Mouse (Mus musculus) right cerebral cortex, adult 18-20 months (tissue): ENCODE results near the gene Scd1.
A peak's percentile ranks its signal among the peaks of the same experiment; 100 is the strongest.
"Not testable (repeated sequence)": the region's sequence is repeated elsewhere in the genome, so short reads cannot be mapped to it uniquely, and the experiment has no call there.

Experiments
- DNase-seq: peaks from one replicate; pipeline ENCODE4 v3.0.0; 2022; ENCODE audit warnings: mixed read lengths

The Scd1 gene

GRCm38 (mm10) chr19:44396742-44397141 is 10.9 kb downstream of the Scd1 start:
- DNase-seq: no peak

- no peak for DNase-seq
Observed at GRCm38 (mm10) chr19:44394972-44395371, 12.7 kb downstream of the Scd1 start.

- peak; percentile 15 for DNase-seq
Observed at GRCm38 (mm10) chr19:44393962-44394422, 13.7 kb downstream of the Scd1 start.

GRCm38 (mm10) chr19:44392339-44393009 is 15.2 kb downstream of the Scd1 start:
- no peak for DNase-seq

- DNase-seq: no peak
Observed at GRCm38 (mm10) chr19:44391856-44392255, 15.8 kb downstream of the Scd1 start.

GRCm38 (mm10) chr19:44389507-44389906 is 18.2 kb downstream of the Scd1 start:
- DNase-seq: no peak

GRCm38 (mm10) chr19:44388475-44389428 is 18.9 kb downstream of the Scd1 start:
- peak; percentile 93 for DNase-seq

- no peak for DNase-seq
Observed at GRCm38 (mm10) chr19:44387746-44388474, 19.8 kb downstream of the Scd1 start.

- DNase-seq: no peak
Observed at GRCm38 (mm10) chr19:44387089-44387671, 20.5 kb downstream of the Scd1 start.

GRCm38 (mm10) chr19:44385887-44386498 is 21.7 kb downstream of the Scd1 start:
- no peak for DNase-seq

GRCm38 (mm10) chr19:44382682-44383321 is 24.9 kb downstream of the Scd1 start:
- DNase-seq: no peak

- DNase-seq: no peak
Observed at GRCm38 (mm10) chr19:44380065-44380464, 27.6 kb downstream of the Scd1 start.

GRCm38 (mm10) chr19:44379090-44379489 is 28.6 kb downstream of the Scd1 start:
- no peak for DNase-seq

GRCm38 (mm10) chr19:44377629-44378375 is 29.9 kb downstream of the Scd1 start:
- no peak for DNase-seq

- DNase-seq: no peak
Observed at GRCm38 (mm10) chr19:44376511-44376951, 31.1 kb downstream of the Scd1 start.

GRCm38 (mm10) chr19:44372969-44373368 is 34.7 kb downstream of the Scd1 start:
- DNase-seq: peak; percentile 76

GRCm38 (mm10) chr19:44370231-44370630 is 37.4 kb downstream of the Scd1 start:
- no peak for DNase-seq

- no peak for DNase-seq
Observed at GRCm38 (mm10) chr19:44369371-44369770, 38.3 kb downstream of the Scd1 start.

- not testable (repeated sequence) for DNase-seq
Observed at GRCm38 (mm10) chr19:44367076-44367475, 40.6 kb downstream of the Scd1 start.

- no peak for DNase-seq
Observed at GRCm38 (mm10) chr19:44365733-44366132, 41.9 kb downstream of the Scd1 start.

GRCm38 (mm10) chr19:44364029-44364428 is 43.6 kb downstream of the Scd1 start:
- DNase-seq: peak; percentile 38
